Mouse (Mus musculus): ENCODE results near the gene Mef2c. TPM values are rescaled to one million over a fixed set of nuclear protein-coding genes. Genes with fewer than 3 reads are reported as not detected.

Gene Mef2c
- total and polyA plus RNA-seq, 3 experiments = not detected

DNA sequence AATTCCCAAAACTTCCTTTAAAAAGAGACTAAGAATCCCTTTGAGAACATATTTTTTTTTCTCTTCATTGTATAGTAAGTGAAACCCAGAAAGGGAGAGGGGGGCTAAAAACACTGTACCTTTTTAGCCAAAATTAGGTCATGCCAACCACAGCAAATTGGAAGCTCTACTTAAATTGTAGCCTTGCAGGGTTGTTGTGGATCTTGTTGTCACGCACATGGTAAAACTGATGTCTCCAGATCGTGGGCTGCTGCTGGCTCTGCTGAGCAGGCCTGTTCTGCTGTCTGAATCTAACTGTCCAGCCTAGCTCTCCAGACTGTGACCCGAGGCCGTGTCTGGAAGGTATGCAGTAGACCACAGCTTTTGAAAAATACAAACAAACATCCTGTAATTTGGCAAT lies 40.9 kb downstream of the Mef2c start:
- Histone ChIP-seq H3K4me3 (ENCODE audit: control insufficient read depth in 1 of 2, insufficient read depth in 1 of 2, low read depth in 2 of 2, low read length in 2 of 2) (no peak overlapping the region), H3K36me3 (ENCODE audit: control insufficient read depth in 1 of 2, insufficient read depth in 2 of 2, low read length in 2 of 2) (peaks cover 0 to 5% of the 10 kb centered on the region in 2 experiments; a peak in 2 of 4 replicates), H3K9ac (ENCODE audit: control insufficient read depth, low read depth, low read length, poor library complexity, severe bottlenecking) (no peak overlapping the region), H3K27ac (ENCODE audit: control insufficient read depth, low read depth, low read length) (no peak overlapping the region), H3K79me2 (ENCODE audit: control insufficient read depth, insufficient read depth, low read length, poor library complexity) (no peaks in the 10 kb centered on the region), H3K4me1 (ENCODE audit: control insufficient read depth in 1 of 2, insufficient read depth in 2 of 2, low read length in 2 of 2) (peaks cover 0 to 2% of the 10 kb centered on the region in 2 experiments; a peak in 1 of 4 replicates), H3K27me3 (ENCODE audit: control insufficient read depth in 1 of 2, insufficient read depth in 2 of 2, low read length in 2 of 2) (no peaks in the 10 kb centered on the region), H3K9me3 (replicated peaks; ENCODE audit: insufficient read depth, low read length) (no peaks in the 10 kb centered on the region)
- DNase-seq (ENCODE audit: low read depth, low spot score) = no peak
- TF ChIP-seq POLR2A (IDR thresholded peaks at IDR 0.05; ENCODE audit: control insufficient read depth in 1 of 2, insufficient read depth in 1 of 2, low read depth in 1 of 2, low read length in 2 of 2, poor library complexity in 1 of 2) (no peak), MEF2A (IDR thresholded peaks at IDR 0.05; ENCODE audit: extremely low read depth, insufficient replicate concordance, low read depth, low read length, poor library complexity, severe bottlenecking) (no peak), SIN3A (IDR thresholded peaks at IDR 0.05; ENCODE audit: low read length) (no peak), MAZ (IDR thresholded peaks at IDR 0.05; ENCODE audit: low read depth, low read length) (no peak), CHD2 (IDR thresholded peaks at IDR 0.05; ENCODE audit: low read length) (no peak), POLR2AphosphoS2 (IDR thresholded peaks at IDR 0.05; ENCODE audit: low read length) (no peak), ELF1 (IDR thresholded peaks at IDR 0.05; ENCODE audit: low read depth, low read length) (no peak), MYC (IDR thresholded peaks at IDR 0.05; ENCODE audit: low read depth, low read length) (no peak), KAT2A (conservative IDR thresholded peaks at IDR 0.05; ENCODE audit: low read depth, low read length) (no peak)

- Histone ChIP-seq H3K36me3 (ENCODE audit: control insufficient read depth in 1 of 2, insufficient read depth in 2 of 2, low read length in 2 of 2) (no peaks in the 10 kb centered on the region), H3K27me3 (ENCODE audit: control insufficient read depth in 1 of 2, insufficient read depth in 2 of 2, low read length in 2 of 2) (no peaks in the 10 kb centered on the region), H3K79me2 (ENCODE audit: control insufficient read depth, insufficient read depth, low read length, poor library complexity) (no peaks in the 10 kb centered on the region), H3K4me3 (ENCODE audit: control insufficient read depth in 1 of 2, insufficient read depth in 1 of 2, low read depth in 2 of 2, low read length in 2 of 2) (no peak overlapping the region), H3K9me3 (replicated peaks; ENCODE audit: insufficient read depth, low read length) (no peaks in the 10 kb centered on the region), H3K9ac (ENCODE audit: control insufficient read depth, low read depth, low read length, poor library complexity, severe bottlenecking) (no peak overlapping the region), H3K27ac (ENCODE audit: control insufficient read depth, low read depth, low read length) (no peak overlapping the region), H3K4me1 (ENCODE audit: control insufficient read depth in 1 of 2, insufficient read depth in 2 of 2, low read length in 2 of 2) (no peaks in the 10 kb centered on the region)
- TF ChIP-seq EP300 (IDR thresholded peaks at IDR 0.05; ENCODE audit: low read depth in 1 of 2, low read length in 2 of 2) = no peak
- TF ChIP-seq NRF1 (IDR thresholded peaks at IDR 0.05; ENCODE audit: insufficient read depth, low read depth, low read length, poor library complexity, severe bottlenecking) = no peak
- TF ChIP-seq UBTF (IDR thresholded peaks at IDR 0.05; ENCODE audit: borderline replicate concordance, insufficient read depth, low read depth, low read length) = no peak
- TF ChIP-seq POLR2AphosphoS5 (IDR thresholded peaks at IDR 0.05; ENCODE audit: borderline replicate concordance, low read depth, low read length) = no peak
- TF ChIP-seq MYB (IDR thresholded peaks at IDR 0.05; ENCODE audit: low read depth, low read length) = no peak
- no peak for TF ChIP-seq TCF12 (IDR thresholded peaks at IDR 0.05; ENCODE audit: low read depth, low read length)
- TF ChIP-seq E2F4 (IDR thresholded peaks at IDR 0.05; ENCODE audit: borderline replicate concordance, low read depth, low read length) = no peak
- no peak for TF ChIP-seq POLR2AphosphoS2 (IDR thresholded peaks at IDR 0.05; ENCODE audit: low read length)
- no peak for TF ChIP-seq ZNF384 (IDR thresholded peaks at IDR 0.05; ENCODE audit: low read depth, low read length)
- peak; percentile 22 for DNase-seq (ENCODE audit: low read depth, low spot score)
Observed at GRCm38 (mm10) chr13:83546876-83547275, 43.0 kb downstream of the Mef2c start.
